Mouse (Mus musculus) liver, embryonic 12.5 days (tissue): ENCODE results near the gene Nacad. TPM values are rescaled to one million over a fixed set of nuclear protein-coding genes. Genes with fewer than 3 reads are reported as not detected.
A peak's percentile ranks its signal among the peaks of the same experiment; 100 is the strongest.

Experiments
- ATAC-seq: fragments of 200-750 bp; cut with Nextera tagmentation; 2 replicates; pipeline ENCODE4 v1.8.0; 2017; ENCODE audit warnings: moderate number of reproducible peaks, mild to moderate bottlenecking, moderate library complexity
- H3K27ac ChIP-seq: fragments of 300-500 bp; sonication (generic); 2 replicates; pipeline ENCODE4 v1.5.1; 2016; ENCODE audit warnings: mild to moderate bottlenecking
- H3K27me3 ChIP-seq: fragments of 300-500 bp; sonication (generic); replicated peaks from 2 replicates; pipeline ENCODE4 v1.6.1; 2016; ENCODE audit warnings: mild to moderate bottlenecking, moderate library complexity
- H3K36me3 ChIP-seq: fragments of 300-500 bp; sonication (generic); 2 replicates; pipeline ENCODE4 v1.6.1; 2016; ENCODE audit warnings: mild to moderate bottlenecking, moderate library complexity
- H3K4me1 ChIP-seq: fragments of 300-500 bp; sonication (generic); 2 replicates; pipeline ENCODE4 v1.6.1; 2016
- H3K4me2 ChIP-seq: fragments of 300-500 bp; sonication (generic); 2 replicates; pipeline ENCODE4 v1.6.1; 2016; ENCODE audit warnings: mild to moderate bottlenecking, moderate library complexity
- H3K4me3 ChIP-seq: fragments of 300-500 bp; sonication (generic); 2 replicates; pipeline ENCODE4 v1.5.1; 2016; ENCODE audit warnings: mild to moderate bottlenecking, moderate library complexity
- H3K9ac ChIP-seq: fragments of 300-500 bp; sonication (generic); 2 replicates; pipeline ENCODE4 v1.6.1; 2016; ENCODE audit warnings: mild to moderate bottlenecking, moderate library complexity
- H3K9me3 ChIP-seq: fragments of 300-500 bp; sonication (generic); replicated peaks from 2 replicates; pipeline ENCODE4 v1.6.1; 2016; ENCODE audit warnings: mild to moderate bottlenecking, moderate library complexity
- WGBS: fragments of 180-500 bp; shearing (Covaris S2); methylation state at CpG from one replicate; pipeline ENCODE4 v1.1.7; 2016; ENCODE audit not compliant: insufficient replicate concordance; 5-methylcytosine and 5-hydroxymethylcytosine counted together
- polyA plus RNA-seq: library from polyadenylated mRNA; unstranded; fragments of >200 nt; fragmentation: Nextera tagmentation; extraction: Ambion mirVana; gene quantifications from 2 replicates; pipeline ENCODE4 v1.2.1, GENCODE M21; 2016

Nacad gene
- polyA plus RNA-seq, 1 experiment from 2014 or later: 7.5 TPM

DNA sequence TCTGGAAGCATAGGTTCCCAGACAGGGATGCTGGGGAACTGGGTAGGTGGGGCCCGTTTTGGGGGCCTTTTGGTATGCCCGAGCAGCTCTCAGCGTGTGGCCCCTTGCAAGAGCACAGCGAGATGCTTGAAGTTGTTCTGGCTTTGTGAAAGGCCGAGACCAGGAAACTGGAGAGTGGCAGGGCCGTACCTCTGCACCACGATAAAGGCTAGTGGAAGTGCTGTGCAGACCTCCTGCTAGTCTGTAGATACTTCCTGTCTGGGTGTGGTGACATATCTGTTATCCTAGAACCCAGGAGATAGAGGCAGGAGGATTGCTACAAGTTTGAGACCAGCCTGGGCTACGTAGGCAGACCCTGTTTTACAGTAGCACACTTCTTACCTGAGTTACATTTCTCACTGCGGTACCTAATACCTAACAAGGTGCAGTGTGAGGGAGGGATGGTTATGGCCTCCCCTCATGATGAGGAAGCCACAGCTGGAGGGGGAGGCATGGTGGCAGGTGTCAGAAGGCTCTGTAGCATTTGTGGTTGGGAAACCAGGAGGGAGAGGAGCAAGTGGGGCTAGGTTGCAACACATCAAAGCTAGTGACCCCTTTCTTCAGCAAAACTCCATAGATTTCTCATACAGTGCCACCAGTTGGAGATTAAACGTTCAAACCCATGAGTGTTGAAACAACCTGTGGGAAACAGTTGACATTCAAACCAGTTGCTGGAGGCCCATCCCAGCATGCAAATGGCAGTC is 14.7 kb downstream of the Nacad start:
- Histone ChIP-seq H3K9ac (peak overlapping the region; percentile 70), H3K27me3 (no peaks in the 10 kb centered on the region), H3K36me3 (peaks cover 92% of the 10 kb centered on the region), H3K9me3 (no peaks in the 10 kb centered on the region), H3K4me3 (peak overlapping the region; percentile 18; the same call in 1 of the 2 replicates), H3K27ac (peak overlapping the region; percentile 96), H3K4me1 (peaks cover 98% of the 10 kb centered on the region), H3K4me2 (peak overlapping the region; percentile 66)
- WGBS: 32% methylated on average over 10 of the region's 10 CpGs
- peak; percentile 89 for ATAC-seq

DNA sequence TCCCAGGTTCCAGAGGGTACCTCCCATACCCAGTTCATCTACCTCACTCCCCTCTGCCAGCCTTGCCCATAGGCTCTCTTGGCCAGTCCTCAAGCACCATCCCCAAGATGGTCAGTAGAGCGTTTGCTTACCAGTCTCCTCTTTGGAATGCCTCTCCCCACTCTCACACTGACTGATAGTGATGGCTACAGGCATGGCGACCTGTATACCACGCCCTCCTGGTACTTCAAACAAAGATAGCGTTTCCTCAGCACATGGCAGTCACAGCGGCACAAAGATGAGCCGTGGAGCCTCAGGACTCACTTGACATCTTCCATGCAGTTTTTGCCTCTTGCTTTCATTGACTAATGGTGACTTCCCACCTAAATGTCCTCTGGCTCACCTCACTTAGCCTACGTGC is 16.0 kb downstream of the Nacad start:
- ATAC-seq: peak; percentile 79
- peak overlapping the region; percentile 70 for H3K9ac ChIP-seq
- H3K27me3 ChIP-seq: no peaks in the 10 kb centered on the region
- no peak overlapping the region for H3K4me3 ChIP-seq
- peak overlapping the region; percentile 96 for H3K27ac ChIP-seq
- 51% methylated on average over 7 of the region's 7 CpGs for WGBS
- H3K4me2 ChIP-seq: peak overlapping the region; percentile 66
- no peaks in the 10 kb centered on the region for H3K9me3 ChIP-seq
- peaks cover 96% of the 10 kb centered on the region for H3K4me1 ChIP-seq
- peaks cover 92% of the 10 kb centered on the region for H3K36me3 ChIP-seq

DNA sequence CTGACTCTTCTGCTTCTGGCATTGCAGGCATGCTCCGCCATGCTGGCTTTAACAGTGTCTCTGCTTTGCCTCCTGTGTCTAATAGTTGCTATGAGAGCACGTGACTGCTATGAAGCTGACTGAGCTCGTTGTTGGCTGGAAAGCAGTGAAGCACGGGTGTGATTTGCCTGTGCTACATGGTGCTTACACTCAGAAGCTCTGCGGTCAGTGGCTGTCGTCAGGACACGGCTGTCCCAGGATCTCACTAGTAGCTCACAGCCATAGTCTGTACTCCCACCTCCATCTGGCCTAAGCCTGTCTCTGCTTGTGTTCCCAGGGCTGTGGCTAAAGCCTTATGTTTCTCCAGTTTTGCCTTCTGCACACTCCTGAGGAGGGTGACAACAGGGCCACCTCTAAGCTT is 17.6 kb downstream of the Nacad start:
- Histone ChIP-seq H3K9me3 (no peaks in the 10 kb centered on the region), H3K4me1 (peaks cover 92% of the 10 kb centered on the region)
- ATAC-seq: no peak

GRCm38 (mm10) chr11:6587249-6587940 is 18.5 kb downstream of the Nacad start:
- ATAC-seq: no peak
- H3K27ac ChIP-seq: peak overlapping the region; percentile 79
- peaks cover 92% of the 10 kb centered on the region for H3K36me3 ChIP-seq
- WGBS: 80% methylated on average over 7 of the region's 7 CpGs
- H3K4me1 ChIP-seq: peaks cover 86% of the 10 kb centered on the region
- H3K27me3 ChIP-seq: no peaks in the 10 kb centered on the region
- no peak overlapping the region for H3K9ac ChIP-seq
- no peak overlapping the region for H3K4me3 ChIP-seq
- H3K4me2 ChIP-seq: no peak overlapping the region
- H3K9me3 ChIP-seq: no peaks in the 10 kb centered on the region

More for the DNA sequence above, 17.6 kb downstream of the Nacad start:
- Histone ChIP-seq H3K27me3 (no peaks in the 10 kb centered on the region), H3K9ac (no peak overlapping the region), H3K27ac (peak overlapping the region; percentile 72), H3K36me3 (peaks cover 92% of the 10 kb centered on the region), H3K4me2 (no peak overlapping the region), H3K4me3 (no peak overlapping the region)
- WGBS: 91% methylated on average over 7 of the region's 7 CpGs

- Histone ChIP-seq H3K9ac (peak overlapping the region; percentile 32), H3K4me3 (no peak overlapping the region), H3K27ac (peak overlapping the region; percentile 79), H3K4me1 (peaks cover 79% of the 10 kb centered on the region), H3K9me3 (no peaks in the 10 kb centered on the region), H3K4me2 (peak overlapping the region; percentile 22), H3K27me3 (no peaks in the 10 kb centered on the region), H3K36me3 (peaks cover 89% of the 10 kb centered on the region)
- ATAC-seq: no peak
- WGBS: 39% methylated on average over 3 of the region's 3 CpGs
These were observed 19.2 kb downstream of the Nacad start for GRCm38 (mm10) chr11:6586660-6587059.

DNA sequence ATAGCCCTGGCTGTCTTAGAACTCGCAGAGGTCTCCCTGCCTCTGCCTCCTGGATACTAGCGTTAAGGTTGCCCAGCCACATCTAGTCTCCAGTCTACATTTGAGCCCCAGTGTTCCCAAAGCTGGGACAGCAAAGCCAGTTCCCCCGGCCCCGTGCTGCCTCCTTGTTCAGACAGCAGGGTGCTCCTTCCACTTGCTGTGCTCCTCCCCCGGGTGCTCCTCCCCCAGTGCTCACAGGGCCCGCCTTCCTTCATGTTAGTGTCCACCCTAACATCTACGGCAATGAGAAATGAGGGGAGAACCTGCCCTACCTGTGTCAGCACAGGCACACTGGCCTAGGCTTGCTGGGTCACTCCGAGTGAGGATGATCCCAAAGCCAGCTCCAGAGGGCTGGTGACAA is 20.1 kb downstream of the Nacad start:
- Histone ChIP-seq H3K27me3 (no peaks in the 10 kb centered on the region), H3K9ac (peak overlapping the region; percentile 32; the same call in 1 of the 2 replicates), H3K4me3 (no peak overlapping the region), H3K36me3 (peaks cover 85% of the 10 kb centered on the region), H3K9me3 (no peaks in the 10 kb centered on the region), H3K4me1 (peaks cover 70% of the 10 kb centered on the region), H3K27ac (peak overlapping the region; percentile 79), H3K4me2 (no peak overlapping the region)
- ATAC-seq: no peak
- WGBS: 76% methylated on average over 8 of the region's 8 CpGs

DNA sequence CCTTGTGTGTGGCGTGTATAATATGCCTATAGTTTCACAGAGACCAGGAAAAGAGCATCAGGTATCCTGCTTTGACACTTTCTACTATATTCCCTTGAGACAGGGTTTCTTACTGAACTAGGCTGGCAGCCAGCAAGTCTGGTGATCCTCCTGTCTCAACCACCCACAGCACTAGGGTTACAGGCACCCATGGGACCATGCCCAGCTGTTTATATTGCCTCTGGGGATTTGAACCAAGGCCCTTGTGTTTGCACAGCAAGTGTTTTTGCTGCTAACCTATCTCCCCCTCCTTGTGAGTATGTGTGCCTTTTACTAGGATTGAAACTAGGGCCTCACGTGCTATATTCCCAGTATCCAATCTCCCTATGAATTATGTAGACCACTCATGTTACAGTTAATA is 24.3 kb downstream of the Nacad start:
- Histone ChIP-seq H3K27ac (no peak overlapping the region), H3K9me3 (no peaks in the 10 kb centered on the region), H3K27me3 (no peaks in the 10 kb centered on the region), H3K36me3 (peaks cover 73% of the 10 kb centered on the region), H3K9ac (no peak overlapping the region), H3K4me2 (no peak overlapping the region), H3K4me1 (peaks cover 30% of the 10 kb centered on the region), H3K4me3 (no peak overlapping the region)
- 92% methylated on average over 2 of the region's 2 CpGs for WGBS
- ATAC-seq: no peak

GRCm38 (mm10) chr11:6580065-6580750 is 25.6 kb downstream of the Nacad start:
- Histone ChIP-seq H3K9ac (no peak overlapping the region), H3K27ac (no peak overlapping the region), H3K4me2 (no peak overlapping the region), H3K9me3 (no peaks in the 10 kb centered on the region), H3K27me3 (no peaks in the 10 kb centered on the region), H3K4me1 (peaks cover 17% of the 10 kb centered on the region), H3K36me3 (peaks cover 74% of the 10 kb centered on the region), H3K4me3 (no peak overlapping the region)
- ATAC-seq: no peak
- WGBS: 87% methylated on average over 4 of the region's 4 CpGs

DNA sequence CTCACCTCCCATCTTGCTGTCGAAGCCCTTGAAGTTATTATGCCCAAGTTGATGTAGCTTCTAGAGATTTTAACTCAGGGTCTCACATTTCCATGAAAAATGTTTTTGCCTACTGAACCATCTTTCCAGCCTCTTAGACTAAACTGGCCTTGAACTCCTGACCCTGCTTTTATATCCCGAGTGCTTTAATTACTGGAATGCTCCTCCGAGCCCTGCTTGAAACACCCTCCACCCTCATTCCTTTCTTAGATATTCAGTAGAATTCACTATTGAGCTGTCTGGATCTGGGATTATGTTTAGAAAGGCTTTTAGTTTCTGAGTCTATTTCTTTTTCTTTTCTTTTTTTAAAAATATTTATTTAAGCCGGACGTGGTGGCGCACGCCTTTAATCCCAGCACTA is 26.5 kb downstream of the Nacad start:
- no peak overlapping the region for H3K4me3 ChIP-seq
- 94% methylated on average over 7 of the region's 7 CpGs for WGBS

DNA sequence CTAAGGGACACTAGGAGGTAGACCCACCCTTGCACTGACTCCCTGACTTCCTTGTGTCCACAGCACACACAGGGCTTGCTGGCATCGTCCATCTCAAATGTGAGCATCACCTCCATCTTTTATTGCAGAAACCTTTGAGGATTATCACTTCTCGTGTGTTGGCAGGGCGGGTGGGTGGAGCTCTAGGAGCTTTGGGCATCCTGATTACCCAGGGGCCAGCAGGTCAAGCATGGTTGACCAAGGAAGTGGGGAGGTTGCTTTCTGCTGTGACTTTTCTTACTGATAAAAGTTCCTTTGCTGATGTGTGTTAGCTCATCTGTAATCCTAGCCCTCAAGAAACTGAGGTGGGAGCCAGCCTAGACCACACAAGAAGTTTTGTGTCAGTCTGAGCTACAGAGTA is 29.7 kb downstream of the Nacad start:
- ATAC-seq: no peak
- WGBS: 65% methylated on average over 3 of the region's 3 CpGs

More for the DNA sequence above, 26.5 kb downstream of the Nacad start:
- Histone ChIP-seq H3K4me1 (peaks cover 13% of the 10 kb centered on the region; the same call in 1 of the 2 replicates), H3K36me3 (peaks cover 69% of the 10 kb centered on the region), H3K4me2 (no peak overlapping the region), H3K27me3 (no peaks in the 10 kb centered on the region), H3K9me3 (no peaks in the 10 kb centered on the region), H3K9ac (no peak overlapping the region), H3K27ac (no peak overlapping the region)
- ATAC-seq: no peak

GRCm38 (mm10) chr11:6569410-6569777 is 36.5 kb downstream of the Nacad start:
- H3K9me3 ChIP-seq: no peaks in the 10 kb centered on the region
- peak overlapping the region; percentile 68 for H3K27ac ChIP-seq
- 45% methylated on average over 3 of the region's 3 CpGs for WGBS
- H3K4me3 ChIP-seq: no peak overlapping the region
- H3K36me3 ChIP-seq: peaks cover 73% of the 10 kb centered on the region
- H3K4me1 ChIP-seq: peaks cover 44% of the 10 kb centered on the region
- H3K4me2 ChIP-seq: no peak overlapping the region
- no peaks in the 10 kb centered on the region for H3K27me3 ChIP-seq
- H3K9ac ChIP-seq: no peak overlapping the region
- no peak for ATAC-seq

More for the DNA sequence above, 29.7 kb downstream of the Nacad start:
- Histone ChIP-seq H3K27ac (no peak overlapping the region), H3K4me1 (no peaks in the 10 kb centered on the region), H3K9me3 (no peaks in the 10 kb centered on the region), H3K36me3 (peaks cover 69% of the 10 kb centered on the region), H3K4me3 (no peak overlapping the region), H3K9ac (no peak overlapping the region), H3K4me2 (no peak overlapping the region), H3K27me3 (no peaks in the 10 kb centered on the region)
